Mouse (Mus musculus) G1E (cell line): ENCODE results near the gene Adgrl4. TPM values are rescaled to one million over a fixed set of nuclear protein-coding genes. Genes with fewer than 3 reads are reported as not detected.

Experiments
- ATAC-seq: 2 replicates; pipeline ENCODE4 v1.8.0; 2016; ENCODE audit warnings: mild to moderate bottlenecking; ENCODE audit not compliant: insufficient number of reproducible peaks, poor library complexity, low FRiP score, severe bottlenecking; ENCODE audit errors: extremely low read depth
- DNase-seq: peaks from one replicate; pipeline ENCODE4 v3.0.0; 2012; ENCODE audit warnings: low spot score
- H3K27me3 ChIP-seq: 2 replicates; pipeline ENCODE4 v1.6.1; 2012; ENCODE audit warnings: mild to moderate bottlenecking, low read length, inconsistent platforms; ENCODE audit not compliant: insufficient read depth
- H3K36me3 ChIP-seq: replicated peaks from 2 replicates; pipeline ENCODE3; 2012; ENCODE audit warnings: mild to moderate bottlenecking, inconsistent platforms
- H3K4me1 ChIP-seq: 2 replicates; pipeline ENCODE4 v1.6.1; 2012; ENCODE audit warnings: low read depth, low read length, inconsistent platforms, mixed read lengths; ENCODE audit not compliant: insufficient read depth
- H3K4me3 ChIP-seq: 2 replicates; pipeline ENCODE4 v1.5.1; 2012; ENCODE audit warnings: low read depth, mild to moderate bottlenecking, inconsistent platforms, low read length, moderate library complexity, mixed read lengths
- H3K9me3 ChIP-seq: replicated peaks from 2 replicates; pipeline ENCODE4 v1.6.1; 2012; ENCODE audit warnings: inconsistent platforms
- CTCF ChIP-seq: IDR thresholded peaks from 2 replicates; pipeline ENCODE4 v1.5.1; 2012; ENCODE audit warnings: low read depth, low read length, inconsistent platforms, mixed read lengths
- GATA1 ChIP-seq: IDR thresholded peaks from 2 replicates; pipeline ENCODE4 v1.6.1; 2012; ENCODE audit warnings: borderline replicate concordance, low read length, inconsistent platforms, mixed read lengths
- GATA2 ChIP-seq: IDR thresholded peaks from 2 replicates; pipeline ENCODE4 v1.6.1; 2012; ENCODE audit warnings: low read depth, low read length, inconsistent platforms, borderline replicate concordance
- POLR2AphosphoS5 ChIP-seq: IDR thresholded peaks from 2 replicates; pipeline ENCODE4 v1.6.1; 2012; ENCODE audit warnings: low read depth, low read length, inconsistent platforms; ENCODE audit not compliant: insufficient replicate concordance
- TAL1 ChIP-seq: conservative IDR thresholded peaks from 2 replicates; pipeline ENCODE4 v1.6.1; 2012; ENCODE audit warnings: low read depth, low read length, inconsistent platforms, mixed read lengths
- polyA plus RNA-seq: library from polyadenylated mRNA; stranded (reverse); fragments of >175 nt; gene quantifications from 2 replicates; pipeline ENCODE4 v1.2.3, GENCODE M21; 2012
- total RNA-seq, 2 experiments: library from RNA; stranded (forward) in 1 of 2; stranded (reverse) in 1 of 2; fragments of 200-1000 nt in 1 of 2; fragments of >200 nt in 1 of 2; fragmentation: Nextera tagmentation in 1 of 2; gene quantifications; 2 replicates each; pipeline ENCODE4 v1.2.3; 2014 to 2017

The Adgrl4 gene
- total and polyA plus RNA-seq, 3 experiments = 0.38 TPM; not detected in 2

DNA sequence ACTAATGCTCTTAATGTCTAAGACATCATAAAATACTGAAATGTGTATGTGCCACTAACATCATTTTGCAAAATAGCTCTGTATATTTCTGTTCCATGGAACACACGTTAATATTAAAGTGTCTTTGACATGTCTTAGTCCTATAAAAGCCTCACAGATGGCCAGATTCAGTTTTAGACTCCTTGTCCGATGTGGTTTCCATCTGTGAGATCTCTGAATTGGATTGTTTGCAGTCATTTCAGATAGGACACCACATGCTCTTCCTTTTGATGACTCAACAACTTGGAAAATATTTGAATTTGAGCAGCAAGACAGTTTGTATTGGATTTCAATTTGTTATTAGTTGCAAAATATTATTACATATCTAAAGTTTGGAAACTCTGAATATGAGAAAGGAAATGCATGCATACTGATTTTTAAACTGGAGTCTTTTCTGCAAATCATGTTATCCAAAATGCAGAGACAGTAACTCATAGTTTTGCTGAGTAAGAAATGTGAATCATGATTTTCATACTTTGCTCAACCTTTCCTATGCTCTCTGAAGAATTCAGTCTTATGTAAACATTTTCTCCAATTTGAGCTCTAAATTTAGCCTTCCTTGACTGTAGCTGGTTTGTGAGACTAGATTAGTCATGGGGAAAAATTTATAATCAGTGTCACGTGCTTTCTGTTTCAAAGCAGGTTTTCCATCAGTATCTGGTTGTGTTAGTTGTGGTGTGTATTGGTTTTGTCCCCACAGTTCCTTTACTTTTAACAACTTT lies 21.9 kb downstream of the Adgrl4 start:
- Histone ChIP-seq H3K4me3 (no peak overlapping the region), H3K36me3 (no peaks in the 10 kb centered on the region), H3K9me3 (peaks cover 2% of the 10 kb centered on the region), H3K27me3 (no peaks in the 10 kb centered on the region), H3K4me1 (no peaks in the 10 kb centered on the region)
- TF ChIP-seq CTCF (no peak), GATA1 (no peak), TAL1 (no peak), GATA2 (no peak), POLR2AphosphoS5 (no peak)
- no peak for ATAC-seq
- DNase-seq = no peak

DNA sequence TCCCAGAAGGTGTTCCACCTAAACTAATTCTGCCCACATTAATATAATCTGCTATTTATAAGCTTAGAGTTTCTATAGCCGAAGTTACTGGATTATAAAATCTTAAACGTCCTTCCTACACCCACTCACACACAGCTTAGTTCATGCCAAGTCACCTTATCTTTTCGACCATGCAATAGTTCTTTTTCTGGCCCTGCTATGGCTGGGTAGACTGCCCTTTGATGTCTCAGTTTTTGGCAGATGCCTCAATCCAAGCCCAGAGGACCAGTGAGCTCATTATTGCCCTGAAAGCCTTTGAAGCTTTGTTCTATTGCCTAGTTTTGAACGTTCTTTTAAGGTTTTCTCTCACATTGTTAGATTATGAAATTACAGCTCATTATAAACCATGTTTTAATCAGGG lies 27.5 kb downstream of the Adgrl4 start:
- H3K36me3 ChIP-seq = no peaks in the 10 kb centered on the region
- no peak for ATAC-seq
- no peak for DNase-seq
- H3K4me3 ChIP-seq = no peak overlapping the region
- peaks cover 6% of the 10 kb centered on the region; the same call in 1 of the 2 replicates for H3K9me3 ChIP-seq
- H3K4me1 ChIP-seq = no peaks in the 10 kb centered on the region
- no peaks in the 10 kb centered on the region for H3K27me3 ChIP-seq
- TF ChIP-seq POLR2AphosphoS5 (no peak), CTCF (no peak), TAL1 (no peak)

DNA sequence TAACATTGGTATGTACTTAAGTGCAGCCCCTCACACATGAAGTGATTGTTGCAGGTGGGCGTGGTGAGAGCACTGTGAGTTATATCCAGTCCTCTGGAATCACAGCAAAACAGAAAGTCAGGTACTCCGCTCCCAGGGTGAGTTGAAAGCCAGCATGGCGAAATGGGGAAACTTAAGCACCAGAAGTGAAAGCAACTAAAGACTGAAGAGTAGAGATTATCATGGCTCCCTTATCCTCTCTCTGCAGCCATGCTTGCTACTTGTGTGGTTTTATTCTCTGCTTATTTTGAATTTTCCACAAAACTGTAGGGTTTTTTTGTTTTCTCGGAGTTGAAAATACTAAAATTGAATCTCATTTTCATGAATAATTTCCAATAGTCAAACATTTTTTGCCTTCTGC lies 51.2 kb downstream of the Adgrl4 start:
- no peaks in the 10 kb centered on the region for H3K36me3 ChIP-seq
- no peaks in the 10 kb centered on the region for H3K27me3 ChIP-seq
- ATAC-seq = no peak
- no peak for TF ChIP-seq TAL1
- no peak for TF ChIP-seq CTCF
- TF ChIP-seq GATA2 = no peak
- no peak for TF ChIP-seq POLR2AphosphoS5
- no peak for TF ChIP-seq GATA1
- no peak overlapping the region for H3K4me3 ChIP-seq
- H3K9me3 ChIP-seq = peaks cover 20% of the 10 kb centered on the region
- no peaks in the 10 kb centered on the region for H3K4me1 ChIP-seq
- DNase-seq = no peak

DNA sequence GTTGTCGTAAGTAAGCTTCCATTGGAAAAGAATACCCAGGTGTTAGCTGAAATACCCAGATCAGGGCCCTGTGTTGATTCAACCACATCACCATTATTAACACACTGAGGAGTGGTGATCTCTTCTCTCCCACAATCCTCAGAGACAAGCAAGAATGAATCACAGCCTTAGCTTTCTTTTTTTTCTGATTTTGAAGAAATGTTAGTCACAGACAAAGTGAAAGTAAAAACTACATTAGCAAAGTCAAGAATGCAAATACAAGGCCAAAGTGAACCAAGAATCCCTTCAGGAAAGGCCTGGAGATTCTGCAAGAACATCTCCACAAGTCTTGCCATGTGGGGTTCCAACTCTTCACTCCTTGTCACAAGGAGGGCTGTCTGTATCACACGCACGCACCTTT lies 67.9 kb downstream of the Adgrl4 start:
- ATAC-seq (no peak), DNase-seq (no peak)
- Histone ChIP-seq H3K27me3 (no peaks in the 10 kb centered on the region), H3K4me1 (no peaks in the 10 kb centered on the region), H3K36me3 (no peaks in the 10 kb centered on the region), H3K9me3 (peaks cover 21% of the 10 kb centered on the region), H3K4me3 (no peak overlapping the region)
- TF ChIP-seq TAL1 = no peak
- no peak for TF ChIP-seq GATA2
- no peak for TF ChIP-seq CTCF
- TF ChIP-seq POLR2AphosphoS5 = no peak
- TF ChIP-seq GATA1 = no peak

DNA sequence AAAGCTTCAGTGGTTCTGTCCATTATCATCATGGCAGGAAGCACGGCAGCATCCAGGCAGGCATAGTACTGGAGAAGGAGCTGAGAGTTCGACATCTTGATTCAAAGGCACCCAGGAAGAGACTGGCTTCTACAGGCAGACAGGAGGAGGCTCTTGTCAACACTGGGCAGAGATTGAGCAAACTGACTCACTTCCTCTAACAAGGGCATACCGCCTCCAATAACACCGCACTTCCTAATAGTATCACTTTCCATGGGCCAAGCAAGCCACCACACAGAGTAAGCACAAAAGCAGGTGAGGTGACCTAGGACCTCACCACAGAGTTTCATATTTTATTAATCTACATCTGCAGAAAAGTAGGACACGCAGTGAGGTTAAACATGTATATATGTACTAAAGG lies 73.5 kb downstream of the Adgrl4 start:
- Histone ChIP-seq H3K4me3 (no peak overlapping the region), H3K27me3 (no peaks in the 10 kb centered on the region), H3K36me3 (no peaks in the 10 kb centered on the region), H3K9me3 (peaks cover 27% of the 10 kb centered on the region), H3K4me1 (no peaks in the 10 kb centered on the region)
- DNase-seq = no peak
- TF ChIP-seq POLR2AphosphoS5 = no peak
- TF ChIP-seq GATA2 = no peak
- no peak for TF ChIP-seq TAL1
- no peak for TF ChIP-seq CTCF
- no peak for TF ChIP-seq GATA1
- no peak for ATAC-seq

DNA sequence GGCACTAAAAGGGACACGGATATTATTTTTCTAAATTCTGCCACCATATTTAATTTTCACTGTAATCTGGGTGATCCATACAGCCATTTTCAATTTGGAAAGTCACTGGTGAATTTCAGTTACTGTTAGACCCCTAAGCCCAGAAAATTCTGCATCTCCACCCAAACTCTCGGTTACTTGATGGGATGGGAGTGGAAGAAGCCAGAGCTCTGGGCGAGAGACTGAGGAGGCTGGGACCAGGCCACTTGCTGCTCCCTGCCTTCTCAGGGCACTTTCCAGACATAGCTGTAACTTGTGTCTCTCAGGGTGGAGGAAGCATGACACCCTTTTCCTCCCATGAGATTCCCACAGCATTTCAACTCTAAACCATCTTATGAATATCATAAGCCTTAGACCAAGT lies 109.5 kb downstream of the Adgrl4 start:
- no peak for DNase-seq
- Histone ChIP-seq H3K36me3 (no peaks in the 10 kb centered on the region), H3K4me3 (no peak overlapping the region), H3K27me3 (no peaks in the 10 kb centered on the region), H3K9me3 (peaks cover 27% of the 10 kb centered on the region), H3K4me1 (no peaks in the 10 kb centered on the region)
- ATAC-seq = no peak
- TF ChIP-seq GATA1 = no peak
- no peak for TF ChIP-seq TAL1
- TF ChIP-seq POLR2AphosphoS5 = no peak

DNA sequence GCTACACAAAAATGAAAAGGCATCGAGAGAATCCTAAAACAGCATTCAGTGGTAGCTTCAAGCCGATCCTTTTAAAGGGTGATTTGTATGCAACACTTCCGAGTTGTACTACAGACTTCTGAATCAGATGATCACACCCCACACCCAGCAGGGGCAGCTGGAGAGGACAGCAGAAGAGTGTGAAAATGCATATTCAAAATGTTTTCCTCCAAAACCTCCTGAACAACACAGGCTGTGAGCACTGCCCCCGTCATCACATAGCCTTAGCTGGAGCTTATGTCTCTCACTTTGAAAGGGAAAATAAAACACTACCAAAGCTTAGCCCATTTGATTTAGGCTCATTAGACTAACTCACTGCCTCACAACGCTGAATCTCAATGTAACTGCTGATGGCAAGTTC lies 113.3 kb downstream of the Adgrl4 start:
- DNase-seq (no peak), ATAC-seq (no peak)
- Histone ChIP-seq H3K36me3 (no peaks in the 10 kb centered on the region), H3K4me3 (no peak overlapping the region), H3K9me3 (peaks cover 14% of the 10 kb centered on the region), H3K4me1 (no peaks in the 10 kb centered on the region), H3K27me3 (no peaks in the 10 kb centered on the region)
- TF ChIP-seq GATA2 = no peak
- TF ChIP-seq CTCF = no peak
